Mouse (Mus musculus) kidney, adult 18-20 months (tissue): ENCODE results near the gene Nf1.

Source experiments
- DNase-seq: peaks from one replicate; pipeline ENCODE4 v3.0.0; 2021

Nf1 gene

DNA sequence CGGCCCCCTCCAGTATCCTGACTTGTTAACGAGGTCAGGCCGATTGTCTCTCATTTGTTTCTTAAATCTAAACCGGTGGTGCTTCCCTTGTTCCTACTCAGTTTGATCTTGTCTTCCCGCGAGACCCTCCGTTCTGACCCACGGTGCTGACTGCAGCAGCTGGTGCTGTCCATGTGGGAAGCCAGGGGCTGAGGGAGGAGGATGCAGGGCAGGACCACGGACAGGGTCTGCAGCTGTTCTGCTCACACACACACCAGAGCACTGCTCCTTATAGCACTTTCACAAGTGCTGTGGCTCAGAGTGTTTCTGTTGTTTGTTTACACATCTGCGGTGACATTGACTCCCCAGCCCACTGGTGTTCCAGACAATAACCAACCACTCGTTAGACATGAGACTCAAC lies 254.0 kb downstream of the Nf1 start:
- no peak for DNase-seq

DNA sequence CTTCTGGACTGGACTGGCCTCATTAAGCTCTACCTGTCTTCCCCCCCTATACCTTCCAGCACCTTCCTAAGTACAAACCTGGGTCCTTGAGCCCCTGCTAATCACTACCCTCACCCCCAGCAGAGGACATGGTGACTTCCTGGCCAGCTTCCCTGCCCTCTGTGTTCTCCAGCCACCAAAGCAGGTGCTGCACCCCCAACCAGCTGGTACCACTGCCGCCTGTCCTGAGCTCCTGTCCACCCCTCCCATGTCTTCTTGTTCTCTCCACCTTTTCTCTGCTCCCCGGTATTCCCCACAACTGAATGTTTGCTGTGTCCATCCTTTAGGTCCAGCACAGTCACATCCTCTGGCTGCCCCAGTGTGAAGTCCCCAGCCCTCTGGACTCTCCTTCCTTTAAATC lies 271.0 kb downstream of the Nf1 start:
- DNase-seq = no peak

DNA sequence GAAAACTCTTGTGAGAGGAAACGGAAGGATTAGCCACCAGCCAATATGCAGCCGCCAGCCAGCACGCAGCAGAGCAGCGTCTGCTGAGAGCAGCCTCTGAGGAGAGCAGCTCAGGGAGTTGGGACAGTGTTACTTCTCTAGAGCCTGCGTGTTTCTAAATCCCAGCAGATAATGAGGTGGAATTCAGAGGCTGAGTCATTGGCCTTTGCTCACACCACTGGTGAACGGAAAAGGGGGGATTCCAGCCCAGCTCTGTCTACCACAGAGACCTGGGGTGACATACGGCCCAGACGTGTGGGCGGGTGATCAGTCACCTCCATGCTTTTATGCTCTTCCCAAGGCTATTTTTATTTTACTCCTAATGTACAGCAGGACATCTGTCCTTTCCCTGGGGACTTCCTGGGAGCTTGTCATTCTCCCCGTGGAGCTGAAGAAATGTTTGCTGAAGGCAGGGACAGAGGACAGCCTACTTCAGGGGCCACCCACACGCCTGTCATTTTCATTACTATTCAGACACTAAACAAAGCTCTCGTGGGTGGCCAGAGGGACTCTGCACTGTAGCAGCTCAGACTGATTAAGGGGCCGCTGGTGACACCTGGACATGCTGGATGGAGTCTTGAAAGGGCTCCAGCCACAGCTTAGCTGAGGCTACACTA lies 271.6 kb downstream of the Nf1 start:
- no peak for DNase-seq

DNA sequence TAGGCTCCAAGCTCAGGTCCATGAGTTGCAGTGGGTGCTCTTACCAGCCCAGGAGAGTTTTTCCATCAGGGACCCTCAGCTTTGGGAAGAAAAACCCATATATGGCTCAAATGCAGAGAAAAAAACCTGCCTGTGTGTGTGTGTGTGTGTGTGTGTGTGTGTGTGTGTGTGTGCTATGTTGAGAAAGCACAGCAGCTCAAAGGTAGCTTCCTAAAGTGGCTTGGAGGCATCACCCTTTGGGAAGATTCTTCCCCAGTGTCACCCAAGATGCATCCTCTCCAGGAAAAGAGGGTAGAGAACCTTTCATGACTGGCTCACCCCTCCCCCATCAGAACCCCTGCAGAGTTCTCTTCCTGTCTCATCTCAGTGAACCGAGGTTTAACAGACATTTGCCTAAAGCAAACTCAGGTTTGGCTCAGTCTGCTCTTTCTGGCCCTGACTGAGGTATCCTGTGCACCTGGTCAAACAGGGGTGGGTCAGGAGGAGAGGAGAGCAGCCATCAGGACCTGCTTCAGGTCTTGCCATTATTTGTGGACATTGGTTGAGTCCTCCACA lies 272.6 kb downstream of the Nf1 start:
- DNase-seq = no peak

DNA sequence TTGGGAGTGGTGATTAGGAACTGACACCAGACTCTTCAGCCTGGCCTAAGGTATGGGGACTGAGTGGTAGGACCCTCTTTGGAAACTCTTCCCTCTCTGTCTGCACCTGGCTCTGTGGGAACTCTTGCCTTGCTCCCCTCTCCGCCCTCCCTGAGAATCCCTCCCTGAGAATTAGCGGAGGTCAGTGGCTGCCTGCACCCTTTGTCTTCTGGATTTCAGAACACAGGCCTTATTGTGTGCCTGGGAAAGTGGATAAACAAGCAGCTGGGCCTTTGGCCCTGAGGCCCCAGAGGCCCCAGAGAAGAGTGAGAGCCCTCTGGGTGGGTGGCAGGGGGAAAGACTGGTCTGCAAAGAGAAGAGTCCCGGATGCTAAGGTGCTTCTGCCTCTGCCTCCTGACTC lies 273.6 kb downstream of the Nf1 start:
- no peak for DNase-seq

DNA sequence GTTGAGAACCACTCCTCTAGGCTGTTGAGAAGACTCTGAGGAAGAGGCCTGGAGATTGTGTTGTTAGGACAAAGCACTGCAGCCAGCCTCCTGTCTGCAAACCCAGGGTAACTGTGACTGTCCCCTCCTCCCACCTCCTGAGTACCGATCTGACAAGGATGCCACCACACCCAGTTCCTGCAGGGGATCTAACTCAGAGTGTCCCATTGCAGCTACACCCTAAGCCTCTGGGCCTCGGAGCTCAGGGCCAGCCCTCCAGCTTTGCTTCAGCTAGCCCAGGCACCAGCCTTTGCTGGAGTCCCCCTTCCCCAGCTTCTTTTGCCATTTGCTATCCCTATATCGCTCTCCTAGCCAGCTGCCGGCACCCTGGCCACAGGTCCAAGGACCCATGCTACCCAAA lies 274.2 kb downstream of the Nf1 start:
- DNase-seq = no peak

DNA sequence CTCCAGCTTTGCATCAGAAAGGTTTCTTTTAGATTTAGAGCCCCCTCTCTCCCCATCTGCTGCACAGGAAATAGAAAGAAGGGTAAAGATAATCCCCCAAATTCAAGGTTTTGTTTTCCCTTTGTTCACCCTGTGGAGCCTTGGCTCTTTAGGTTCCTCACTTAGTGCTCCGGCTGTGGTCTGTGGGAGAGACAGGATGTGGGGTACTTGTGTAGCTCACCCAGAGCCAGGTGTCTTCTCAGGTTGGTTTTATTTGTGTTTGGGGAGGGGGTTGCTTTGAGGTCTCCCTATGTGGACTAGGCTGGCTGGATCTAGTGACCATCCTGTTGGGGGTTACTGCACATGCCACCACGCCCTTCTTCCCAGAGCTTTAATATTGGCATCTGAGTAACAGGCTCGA lies 275.4 kb downstream of the Nf1 start:
- DNase-seq = no peak

DNA sequence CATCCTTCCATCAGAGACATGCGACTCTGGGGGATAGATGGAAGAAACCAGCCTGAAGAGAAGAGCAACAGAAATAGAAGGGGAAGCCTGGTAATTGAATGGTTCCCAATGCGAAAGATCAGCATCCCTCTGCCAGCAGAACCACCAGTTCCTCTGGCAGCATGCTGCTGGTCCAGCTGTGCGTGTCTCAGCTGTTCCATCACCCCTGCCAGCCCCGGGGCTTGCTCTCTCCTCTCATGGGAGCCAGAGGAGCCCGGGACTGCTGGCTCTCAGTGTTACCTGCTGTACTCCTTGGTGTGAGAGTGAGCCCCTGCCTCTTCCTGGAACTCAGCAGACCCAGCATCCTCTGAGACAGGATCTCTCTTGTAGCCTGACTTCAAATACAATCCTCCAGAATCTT lies 276.4 kb downstream of the Nf1 start:
- DNase-seq = no peak

DNA sequence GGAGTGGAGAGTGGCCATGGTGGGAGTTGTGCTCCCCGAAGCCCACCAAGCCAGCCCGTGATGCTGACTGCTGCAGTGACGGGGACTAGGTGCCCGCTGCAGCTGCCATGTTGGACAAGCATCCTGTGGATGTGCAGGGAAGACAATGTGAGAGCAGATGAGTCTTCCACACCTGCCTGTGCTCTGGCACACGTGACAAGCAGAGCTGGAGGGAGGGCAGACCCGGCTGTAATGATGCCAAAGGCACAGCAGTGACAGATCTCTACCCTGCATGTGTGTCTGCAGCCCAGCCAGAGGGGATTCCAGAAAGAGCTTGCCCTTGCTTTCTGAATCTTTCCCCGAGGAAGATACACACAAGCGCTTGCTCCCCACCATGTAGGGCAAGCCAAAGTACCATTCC lies 278.5 kb downstream of the Nf1 start:
- no peak for DNase-seq

DNA sequence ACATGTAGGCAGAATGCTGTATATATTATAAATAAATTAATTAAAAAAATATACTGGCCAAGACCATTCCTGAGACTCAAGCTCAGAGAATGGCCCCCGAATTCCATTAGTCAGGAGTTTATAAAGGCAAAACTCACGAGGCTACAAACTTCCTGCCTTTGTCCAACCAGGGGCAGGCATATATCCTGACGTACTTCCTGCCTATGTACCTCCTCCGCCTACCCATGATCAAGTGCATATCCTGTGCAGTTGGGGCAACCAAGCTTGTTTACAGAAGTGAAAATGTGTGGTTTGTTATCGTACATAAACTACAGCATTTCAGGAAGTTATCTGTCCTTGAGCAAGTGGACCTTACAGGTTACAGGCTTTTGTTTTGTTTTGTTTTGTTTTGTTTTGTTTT lies 283.5 kb downstream of the Nf1 start:
- DNase-seq = no peak

DNA sequence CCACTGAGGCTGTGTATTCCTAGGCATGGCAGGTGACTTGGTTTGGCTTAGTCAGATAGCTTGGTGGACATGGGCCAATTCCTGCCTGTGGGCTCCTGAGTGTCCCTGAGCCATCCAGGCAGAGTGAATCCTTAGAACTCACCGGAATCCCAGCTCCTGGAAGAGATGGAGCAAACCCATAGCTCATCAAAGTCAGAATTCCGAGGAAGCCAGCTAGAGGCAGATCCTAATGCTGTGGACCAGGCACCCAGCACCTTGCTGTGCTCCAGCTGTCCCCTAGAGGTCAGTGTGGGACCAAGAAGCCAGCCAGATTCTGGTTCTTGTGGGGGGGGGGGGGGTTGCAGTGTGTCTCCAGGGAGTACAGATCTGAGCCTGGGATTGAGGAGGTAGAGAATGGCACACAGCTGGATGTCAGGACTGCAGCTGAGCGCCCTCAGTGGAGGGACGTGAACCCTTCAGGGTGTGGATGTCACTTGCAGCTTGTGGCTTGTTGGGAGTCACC lies 285.4 kb downstream of the Nf1 start:
- DNase-seq = peak; percentile 80

DNA sequence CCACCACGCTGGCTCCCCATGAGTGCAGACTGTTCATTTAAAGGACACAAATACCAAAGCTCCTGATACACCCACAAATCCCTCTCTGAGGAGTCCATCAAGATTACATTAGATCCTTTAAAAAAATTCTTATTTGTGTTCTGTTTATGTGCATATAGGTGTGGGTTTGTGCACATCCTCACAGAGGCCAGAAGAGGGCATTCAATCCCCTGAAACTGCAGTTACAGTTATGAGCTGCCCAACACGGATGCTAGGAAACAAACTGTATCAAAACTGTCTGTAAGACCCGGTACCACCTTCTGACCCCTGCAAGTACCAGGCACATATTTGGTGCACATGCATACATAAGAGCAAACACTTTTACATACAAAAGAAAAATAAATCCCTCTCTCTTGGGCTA lies 289.2 kb downstream of the Nf1 start:
- DNase-seq = no peak

DNA sequence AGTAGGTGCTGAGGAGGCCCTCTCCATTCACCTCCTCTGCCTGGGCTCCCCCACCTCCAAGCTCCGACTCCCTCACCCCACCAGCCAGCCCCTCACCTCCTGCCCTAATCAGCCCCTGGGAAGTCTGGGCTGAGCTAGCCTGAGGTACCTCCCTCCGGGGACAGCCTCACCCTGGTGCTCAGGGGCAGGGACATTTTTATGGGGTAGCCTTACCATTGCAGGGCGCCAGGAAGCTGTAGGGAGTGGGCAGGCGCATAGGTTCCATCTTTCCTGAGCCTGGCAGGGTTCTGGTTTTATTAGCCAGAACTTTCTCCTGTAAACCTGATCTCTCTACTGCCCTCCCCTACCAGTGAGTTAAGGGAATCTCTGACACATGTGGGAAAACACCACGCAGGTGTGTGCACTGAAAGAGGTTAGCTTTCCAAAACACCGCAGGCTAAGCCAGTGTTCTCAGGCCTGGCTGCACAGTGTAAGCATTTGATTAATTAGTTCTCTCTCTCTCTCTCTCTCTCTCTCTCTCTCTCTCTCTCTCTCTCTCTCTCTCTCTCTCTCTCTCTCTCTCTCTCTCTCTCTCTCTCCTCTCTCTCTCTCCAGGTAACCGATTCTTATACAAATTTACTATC lies 290.4 kb downstream of the Nf1 start:
- no peak for DNase-seq

DNA sequence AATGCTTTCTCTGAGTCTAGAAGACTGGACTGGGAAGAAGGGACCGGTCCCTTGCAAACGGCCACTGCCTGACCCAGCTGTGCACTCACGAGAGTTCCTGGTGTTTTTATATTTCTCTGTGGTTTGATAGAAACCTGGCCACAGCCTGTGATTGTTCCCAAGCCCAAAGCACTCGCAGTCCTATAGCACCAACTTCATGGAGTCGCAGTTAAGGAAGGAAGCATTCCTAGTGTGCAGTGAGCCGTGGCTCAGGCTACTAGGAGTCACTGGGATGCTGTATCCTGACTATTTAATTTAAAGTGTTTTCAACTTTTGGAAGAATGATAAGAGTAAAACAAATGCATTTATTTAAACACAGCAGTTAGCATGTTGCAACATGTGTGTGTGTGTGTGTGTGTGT lies 291.0 kb downstream of the Nf1 start:
- peak; percentile 41 for DNase-seq
